Mouse (Mus musculus) A20 (cell line): ENCODE measurements at regions not wholly inside any gene's neighbourhood (a gene's known extent, or its start where the extent isn't known, plus 50 kb on each side); places are given as distances from the start of the nearest gene placed in this dataset.

Experiments used
- DNase-seq: peaks from one replicate; pipeline ENCODE4 v3.0.0-alpha.2; 2011; ENCODE audit warnings: low read depth, low spot score

DNA sequence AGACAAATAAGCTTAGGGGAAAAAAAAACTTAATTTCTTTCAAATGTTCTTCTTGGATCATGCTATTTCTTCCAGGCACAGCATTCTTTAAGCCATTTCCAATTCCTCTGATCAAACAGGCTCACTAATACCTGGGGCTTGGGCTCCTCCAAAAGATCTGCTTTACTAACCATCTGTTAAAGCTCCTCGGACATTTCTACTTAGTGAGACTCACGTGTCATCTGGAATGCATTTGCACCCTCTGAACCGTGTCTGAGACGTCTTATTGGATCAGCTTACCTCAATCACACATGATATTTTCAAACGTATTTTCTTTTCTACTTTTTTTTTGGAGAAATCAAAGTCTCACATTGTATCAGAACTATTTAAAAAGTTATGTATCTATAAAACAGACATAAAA, 132.4 kb downstream of the Npr3 start:
- DNase-seq: no peak

DNA sequence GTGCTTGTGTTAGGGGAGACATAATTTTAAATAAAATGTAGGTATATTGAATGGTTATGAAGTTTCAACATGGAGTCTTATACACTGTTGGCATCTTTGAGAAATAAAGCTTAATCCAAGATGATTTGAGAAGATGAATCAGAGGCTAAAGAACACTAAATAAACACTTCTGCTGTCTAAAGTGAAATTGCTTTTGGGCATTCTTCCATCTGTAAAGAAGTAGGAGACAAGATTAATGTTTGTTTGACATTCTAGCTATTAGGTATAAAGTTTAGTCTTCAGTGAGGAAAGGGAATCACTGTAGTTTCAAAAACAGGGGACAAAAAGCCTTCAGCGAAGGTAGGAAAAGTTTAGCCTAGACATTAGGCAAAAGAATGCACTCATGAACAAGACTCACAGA, 136.5 kb downstream of the Npr3 start:
- no peak for DNase-seq

DNA sequence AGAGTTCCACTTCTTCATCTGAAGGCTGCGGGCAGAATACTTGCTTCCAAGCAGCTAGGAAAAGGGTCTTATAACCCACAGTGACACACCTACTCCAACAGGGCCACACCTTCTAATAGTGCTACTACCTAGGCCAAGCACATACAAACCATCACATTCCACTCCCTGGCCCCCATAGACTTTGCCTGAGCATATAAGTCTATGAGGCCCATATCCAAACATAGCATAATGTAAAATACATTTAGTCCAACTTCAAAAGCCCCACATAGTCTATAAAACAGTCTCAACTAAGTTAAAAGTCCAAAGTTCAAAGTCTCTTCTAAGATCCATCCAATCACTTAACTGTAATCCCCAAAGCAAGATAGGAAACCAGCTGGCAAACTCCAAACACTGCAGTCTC, 149.1 kb downstream of the Npr3 start:
- DNase-seq: no peak

GRCm38 (mm10) chr15:11756786-11757185, 150.3 kb downstream of the Npr3 start:
- DNase-seq: no peak

DNA sequence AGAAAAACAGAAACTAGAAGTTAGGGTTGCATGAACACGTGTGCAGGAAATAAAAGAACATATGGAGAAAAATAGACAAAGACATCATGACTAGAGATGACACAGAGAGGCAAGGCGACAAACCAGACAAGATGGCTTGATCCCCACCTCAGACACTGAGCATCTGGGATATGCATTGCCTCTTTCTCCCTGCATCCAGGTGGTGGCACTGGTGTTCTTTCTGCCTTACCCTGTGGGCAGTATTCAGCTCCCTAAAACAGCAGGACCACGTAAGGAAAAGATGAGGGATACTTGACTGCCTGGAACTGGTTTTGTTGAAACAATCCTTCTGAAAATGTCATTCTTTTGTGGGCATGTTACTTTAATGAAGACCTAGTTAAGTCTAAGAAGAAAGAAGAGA, 153.9 kb downstream of the Npr3 start:
- peak; percentile 14 for DNase-seq

DNA sequence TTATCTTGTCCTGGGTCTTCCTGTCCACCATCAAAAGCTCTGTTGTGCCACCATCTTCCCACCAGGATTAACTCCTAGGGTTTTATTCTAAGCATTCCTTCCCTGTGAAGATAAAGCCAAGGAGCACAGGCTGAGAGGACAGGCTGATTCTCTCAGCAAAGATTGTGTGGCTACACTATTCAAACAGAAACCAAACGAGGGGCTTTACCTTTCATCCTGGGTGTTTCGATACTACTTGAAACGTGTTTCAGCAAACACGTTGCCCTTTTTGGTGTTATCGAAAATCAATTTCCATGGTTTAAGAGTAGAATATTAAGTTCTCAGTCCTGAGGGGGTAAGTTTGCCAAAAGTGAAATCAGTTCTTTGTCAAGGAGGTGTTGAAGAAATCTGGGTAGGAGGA, 156.2 kb downstream of the Npr3 start:
- DNase-seq: peak; percentile 36

DNA sequence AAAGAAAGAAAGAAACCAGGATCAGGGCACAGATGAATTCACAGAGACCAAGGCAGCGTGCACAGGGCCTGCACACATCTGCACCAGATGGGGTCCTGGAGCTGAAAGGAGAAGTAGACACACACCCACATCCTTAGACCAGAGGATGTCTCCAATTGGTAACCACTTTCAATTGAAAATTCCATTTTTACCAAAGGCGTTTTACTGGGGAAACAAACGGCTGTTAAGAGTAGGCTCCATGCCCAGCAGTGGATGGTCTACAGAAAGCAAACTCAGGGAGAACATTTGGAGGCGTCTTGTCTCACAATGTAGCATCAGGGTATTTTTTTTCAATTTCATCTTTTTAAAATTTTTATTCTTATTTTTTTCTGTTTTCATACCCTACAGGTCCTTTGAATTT, 157.6 kb downstream of the Npr3 start:
- DNase-seq: no peak

GRCm38 (mm10) chr15:11748306-11748705, 158.8 kb downstream of the Npr3 start:
- no peak for DNase-seq

GRCm38 (mm10) chr15:11746754-11747153, 160.3 kb downstream of the Npr3 start:
- no peak for DNase-seq

DNA sequence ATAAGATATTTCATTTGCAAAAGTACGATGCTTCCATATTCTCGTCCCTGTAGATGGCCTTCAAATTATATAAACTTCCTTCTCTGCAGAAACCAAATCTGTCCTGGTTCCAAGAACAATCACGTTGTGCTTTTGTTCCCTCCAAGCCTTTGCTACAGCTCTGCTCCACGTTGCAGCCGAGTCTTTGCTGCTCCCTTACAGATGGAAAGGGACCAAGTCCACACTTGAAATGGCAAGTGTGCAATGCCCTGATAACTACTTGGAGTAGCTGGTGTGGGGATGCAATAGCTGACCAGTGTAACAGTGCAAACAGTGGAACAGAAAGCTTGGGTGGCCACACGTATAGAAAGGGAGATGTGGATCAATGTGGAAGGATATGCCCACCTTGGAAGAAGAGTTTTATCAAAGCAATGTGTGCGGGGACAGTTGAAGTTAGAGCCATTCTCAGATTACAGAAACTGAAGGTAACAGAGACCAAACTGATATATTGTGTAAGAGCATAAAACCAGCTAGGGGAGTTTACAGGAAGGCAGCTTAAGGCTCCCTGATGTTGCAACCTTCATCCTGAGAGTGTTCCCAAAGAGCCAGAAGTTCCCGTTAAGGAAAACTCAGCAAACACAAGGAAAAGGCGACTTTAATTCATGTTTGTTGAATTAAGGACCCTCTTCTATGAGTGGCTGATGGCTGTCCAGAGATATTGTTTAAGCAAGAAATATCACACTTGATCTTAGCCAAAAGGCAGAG, 161.3 kb downstream of the Npr3 start:
- DNase-seq: no peak

- DNase-seq: no peak
Observed at GRCm38 (mm10) chr15:11744903-11745302, 162.2 kb downstream of the Npr3 start.

DNA sequence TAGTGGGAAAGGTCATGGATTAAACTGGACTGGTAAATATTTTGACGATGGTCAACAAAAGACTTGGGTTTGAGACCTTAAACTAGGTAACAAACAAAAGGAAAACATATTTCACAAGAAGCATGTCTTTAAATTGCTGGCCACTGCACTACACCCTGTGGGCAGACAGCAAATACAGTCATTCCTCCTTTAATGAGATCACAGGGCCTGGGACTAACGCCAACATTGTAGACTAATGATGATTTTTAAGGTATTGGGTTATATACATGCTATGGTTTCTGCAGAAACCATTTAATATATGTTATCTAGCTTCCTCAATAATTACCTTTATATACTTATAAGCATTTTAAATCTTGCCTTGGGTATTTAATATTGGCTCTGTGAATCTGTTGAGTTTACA, 162.8 kb downstream of the Npr3 start:
- DNase-seq: no peak

GRCm38 (mm10) chr15:11742820-11743219, 164.3 kb downstream of the Npr3 start:
- DNase-seq: no peak

- no peak for DNase-seq
Observed at GRCm38 (mm10) chr15:11742346-11742729, 164.7 kb downstream of the Npr3 start.

GRCm38 (mm10) chr15:11741598-11742345, 165.3 kb downstream of the Npr3 start:
- DNase-seq: no peak

GRCm38 (mm10) chr15:11737436-11738000, 169.6 kb downstream of the Npr3 start:
- no peak for DNase-seq

- no peak for DNase-seq
Observed at GRCm38 (mm10) chr15:11734639-11735265, 172.3 kb downstream of the Npr3 start.

GRCm38 (mm10) chr15:11729381-11729780, 177.7 kb downstream of the Npr3 start:
- DNase-seq: no peak

GRCm38 (mm10) chr15:11725620-11726530, 181.2 kb downstream of the Npr3 start:
- no peak for DNase-seq

- DNase-seq: no peak
Observed at GRCm38 (mm10) chr15:11720645-11721044, 186.4 kb downstream of the Npr3 start.

GRCm38 (mm10) chr15:11716168-11716842, 190.8 kb downstream of the Npr3 start:
- DNase-seq: peak; percentile 87
